Mouse (Mus musculus): ENCODE measurements around the gene Gdf5. TPM values are rescaled to one million over a fixed set of nuclear protein-coding genes. Genes with fewer than 3 reads are reported as not detected.

The Gdf5 gene
- polyA plus RNA-seq (2015; fragmentation: Illumina TruSeq; extraction: RNeasy Lipid Tissue Mini Kit (QIAGEN cat#74804); ENCODE audit: low read depth, low replicate concordance), result 0.31 TPM

DNA sequence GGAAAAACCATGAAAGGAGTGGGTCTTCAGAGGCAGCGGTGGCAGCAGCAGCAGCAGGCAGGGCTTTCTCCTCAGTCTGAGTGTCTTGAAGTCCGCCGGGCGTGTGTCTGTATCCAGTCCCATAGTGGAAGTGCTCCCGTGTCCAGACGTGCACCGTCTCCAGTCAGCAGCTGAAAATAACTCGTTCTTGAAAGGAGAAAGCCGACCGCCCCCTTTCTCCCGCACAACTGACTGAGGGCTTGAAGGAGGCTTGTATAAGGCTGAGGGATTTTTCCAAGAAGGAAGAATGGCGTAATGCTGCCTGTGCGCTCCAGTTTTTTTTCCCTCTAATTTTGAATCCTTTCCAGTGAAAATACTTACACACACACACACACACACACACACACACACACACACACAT lies at the start of gene Gdf5:
Gene Gdf5, minus strand, starts transcription at position 244 of the 400 bp plus-strand sequence.

DNA sequence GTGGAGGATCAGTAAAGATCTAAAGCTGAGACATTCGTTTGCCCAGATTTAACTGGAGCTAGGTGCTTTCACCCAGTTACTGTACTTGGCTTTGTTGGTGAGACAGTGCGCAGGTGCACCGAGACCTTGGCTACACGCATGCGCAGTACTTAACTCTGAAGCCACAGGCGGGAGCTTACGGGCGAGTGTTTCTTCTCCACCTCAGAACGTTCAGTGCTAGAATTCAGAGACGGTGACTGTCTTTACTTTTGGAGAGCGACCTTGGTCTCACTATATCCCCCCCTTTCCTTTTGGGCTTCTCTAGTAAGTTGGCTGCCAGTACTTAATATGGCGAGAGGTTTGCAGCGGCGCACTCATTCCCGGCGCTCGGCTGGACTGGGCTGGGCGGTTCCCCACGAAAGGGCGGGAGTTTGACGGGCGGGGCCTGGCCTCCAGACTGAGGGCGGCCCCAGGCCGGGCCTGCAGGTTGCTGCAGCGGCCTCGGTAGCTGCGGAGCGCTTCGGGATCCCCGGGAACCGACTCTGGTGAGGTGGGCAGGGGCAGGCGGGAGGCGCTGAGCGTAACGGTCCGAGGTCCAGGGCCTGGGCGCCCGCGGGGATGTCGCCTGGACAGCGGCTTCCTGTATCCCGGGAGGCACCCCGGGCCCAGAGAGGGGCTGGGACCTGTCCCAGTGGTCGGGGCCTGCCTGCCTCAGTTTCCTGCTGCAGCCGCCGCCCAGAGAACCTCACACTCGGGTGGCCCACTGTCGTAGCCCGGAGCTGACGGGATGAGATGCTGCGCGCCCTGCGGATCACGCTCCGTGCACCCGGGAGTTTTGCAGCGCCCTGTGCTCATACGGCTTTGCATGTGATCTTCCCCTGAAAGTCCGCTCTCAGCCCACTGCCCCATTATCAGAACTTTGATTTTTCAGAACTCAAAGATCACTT lies 11.2 kb upstream of the Gdf5 start, which contains the start of gene Cep250:
Gene Cep250, plus strand, starts transcription at position 325 of the 926 bp plus-strand sequence.

GRCm38 (mm10) chr2:155940681-155941080 lies 4.5 kb downstream of the Gdf5 start, which contains the start of gene Gm15557:
Gene Gm15557 (plus strand): TSS chr2:155940728.

DNA sequence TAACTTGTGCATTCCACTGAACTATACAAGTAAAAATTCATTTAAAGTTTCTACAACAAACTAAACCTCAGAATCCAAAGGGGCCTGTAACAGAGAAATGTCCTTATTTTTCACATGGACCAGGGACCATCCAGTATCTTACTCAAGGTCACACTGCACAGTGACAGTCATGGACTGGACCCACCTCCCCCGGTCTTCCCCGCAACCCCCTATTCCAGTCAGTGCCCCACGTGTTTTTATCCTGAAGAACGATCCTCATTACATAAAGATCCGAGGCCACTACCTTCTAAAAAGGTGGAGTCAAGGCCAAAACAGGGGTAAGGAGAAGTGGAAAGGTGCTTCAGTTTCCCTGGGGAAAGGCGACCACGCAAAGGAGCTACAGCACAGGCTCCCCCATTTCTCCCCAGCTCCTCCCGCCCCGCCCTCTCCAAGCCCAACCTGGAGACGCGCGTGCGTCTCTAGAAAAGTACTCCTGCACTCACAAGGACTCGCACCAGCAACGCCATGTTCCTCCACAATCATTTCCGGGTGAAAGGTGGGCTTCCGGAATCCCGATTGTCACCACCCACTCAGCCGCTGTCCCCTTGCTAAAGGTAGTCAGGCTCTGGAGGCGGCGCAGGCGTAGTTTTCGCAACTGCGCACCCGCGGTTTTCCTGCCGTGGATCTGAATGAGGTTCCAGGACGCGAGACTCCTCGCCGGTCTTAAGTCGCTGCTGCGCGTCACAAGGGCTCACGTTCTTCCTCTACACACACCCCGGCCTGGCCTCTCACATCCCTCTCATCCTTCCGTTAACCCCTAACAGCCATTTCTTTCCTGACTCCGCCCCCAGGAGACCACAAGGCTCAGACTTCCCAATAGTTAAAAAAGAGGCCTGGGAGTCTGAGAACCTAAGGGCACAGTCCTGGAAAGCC lies 15.4 kb downstream of the Gdf5 start, which contains the start of gene Uqcc1:
Gene Uqcc1, minus strand, starts transcription at position 780 of the 912 bp plus-strand sequence.

Other genes starting within 250 kb of the Gdf5 start
- gene Edem2, start 215.9 kb downstream of the Gdf5 start, polyA plus RNA-seq (2015; fragmentation: Illumina TruSeq; extraction: RNeasy Lipid Tissue Mini Kit (QIAGEN cat#74804); ENCODE audit: low read depth, low replicate concordance), result 23.4 TPM
- not detected for gene Gm17581, start 209.5 kb downstream of the Gdf5 start, polyA plus RNA-seq (2015; fragmentation: Illumina TruSeq; extraction: RNeasy Lipid Tissue Mini Kit (QIAGEN cat#74804); ENCODE audit: low read depth, low replicate concordance)
- gene Procr, start 194.2 kb downstream of the Gdf5 start, polyA plus RNA-seq (2015; fragmentation: Illumina TruSeq; extraction: RNeasy Lipid Tissue Mini Kit (QIAGEN cat#74804); ENCODE audit: low read depth, low replicate concordance), result 0.74 TPM
- 22.9 TPM for gene Mmp24, start 170.0 kb downstream of the Gdf5 start, polyA plus RNA-seq (2015; fragmentation: Illumina TruSeq; extraction: RNeasy Lipid Tissue Mini Kit (QIAGEN cat#74804); ENCODE audit: low read depth, low replicate concordance)
- gene BC029722, start 125.9 kb downstream of the Gdf5 start, polyA plus RNA-seq (2015; fragmentation: Illumina TruSeq; extraction: RNeasy Lipid Tissue Mini Kit (QIAGEN cat#74804); ENCODE audit: low read depth, low replicate concordance), result 90.4 TPM
- gene Eif6, start 118.4 kb downstream of the Gdf5 start, polyA plus RNA-seq (2015; fragmentation: Illumina TruSeq; extraction: RNeasy Lipid Tissue Mini Kit (QIAGEN cat#74804); ENCODE audit: low read depth, low replicate concordance), result 61.9 TPM
- gene Fam83c, start 110.5 kb downstream of the Gdf5 start, polyA plus RNA-seq (2015; fragmentation: Illumina TruSeq; extraction: RNeasy Lipid Tissue Mini Kit (QIAGEN cat#74804); ENCODE audit: low read depth, low replicate concordance), result not detected
- 119 TPM for gene Uqcc1, start 15.1 kb downstream of the Gdf5 start, polyA plus RNA-seq (2015; fragmentation: Illumina TruSeq; extraction: RNeasy Lipid Tissue Mini Kit (QIAGEN cat#74804); ENCODE audit: low read depth, low replicate concordance)
- not detected for gene Gm15557, start 4.6 kb downstream of the Gdf5 start, polyA plus RNA-seq (2015; fragmentation: Illumina TruSeq; extraction: RNeasy Lipid Tissue Mini Kit (QIAGEN cat#74804); ENCODE audit: low read depth, low replicate concordance)
- 11.4 TPM for gene Cep250, start 11.1 kb upstream of the Gdf5 start, polyA plus RNA-seq (2015; fragmentation: Illumina TruSeq; extraction: RNeasy Lipid Tissue Mini Kit (QIAGEN cat#74804); ENCODE audit: low read depth, low replicate concordance)
- 2.2 TPM for gene 6430550D23Rik, start 62.6 kb upstream of the Gdf5 start, polyA plus RNA-seq (2015; fragmentation: Illumina TruSeq; extraction: RNeasy Lipid Tissue Mini Kit (QIAGEN cat#74804); ENCODE audit: low read depth, low replicate concordance)
- 256 TPM for gene Ergic3, start 62.7 kb upstream of the Gdf5 start, polyA plus RNA-seq (2015; fragmentation: Illumina TruSeq; extraction: RNeasy Lipid Tissue Mini Kit (QIAGEN cat#74804); ENCODE audit: low read depth, low replicate concordance)
- not detected for gene Fer1l4, start 107.6 kb upstream of the Gdf5 start, polyA plus RNA-seq (2015; fragmentation: Illumina TruSeq; extraction: RNeasy Lipid Tissue Mini Kit (QIAGEN cat#74804); ENCODE audit: low read depth, low replicate concordance)
- gene Spag4, start 119.8 kb upstream of the Gdf5 start, polyA plus RNA-seq (2015; fragmentation: Illumina TruSeq; extraction: RNeasy Lipid Tissue Mini Kit (QIAGEN cat#74804); ENCODE audit: low read depth, low replicate concordance), result 4.4 TPM
- gene Cpne1, start 166.6 kb upstream of the Gdf5 start, polyA plus RNA-seq (2015; fragmentation: Illumina TruSeq; extraction: RNeasy Lipid Tissue Mini Kit (QIAGEN cat#74804); ENCODE audit: low read depth, low replicate concordance), result 29.0 TPM
- gene Rbm12, start 166.6 kb upstream of the Gdf5 start, polyA plus RNA-seq (2015; fragmentation: Illumina TruSeq; extraction: RNeasy Lipid Tissue Mini Kit (QIAGEN cat#74804); ENCODE audit: low read depth, low replicate concordance), result 11.2 TPM
- 13.9 TPM for gene Gm28036, start 181.7 kb upstream of the Gdf5 start, polyA plus RNA-seq (2015; fragmentation: Illumina TruSeq; extraction: RNeasy Lipid Tissue Mini Kit (QIAGEN cat#74804); ENCODE audit: low read depth, low replicate concordance)
- 157 TPM for gene Romo1, start 198.7 kb upstream of the Gdf5 start, polyA plus RNA-seq (2015; fragmentation: Illumina TruSeq; extraction: RNeasy Lipid Tissue Mini Kit (QIAGEN cat#74804); ENCODE audit: low read depth, low replicate concordance)
- 49.6 TPM for gene Nfs1, start 198.8 kb upstream of the Gdf5 start, polyA plus RNA-seq (2015; fragmentation: Illumina TruSeq; extraction: RNeasy Lipid Tissue Mini Kit (QIAGEN cat#74804); ENCODE audit: low read depth, low replicate concordance)
- 187 TPM for gene Rbm39, start 234.9 kb upstream of the Gdf5 start, polyA plus RNA-seq (2015; fragmentation: Illumina TruSeq; extraction: RNeasy Lipid Tissue Mini Kit (QIAGEN cat#74804); ENCODE audit: low read depth, low replicate concordance)

Measured in brain, adult 10 weeks (tissue).